In the genomic region with DNA sequence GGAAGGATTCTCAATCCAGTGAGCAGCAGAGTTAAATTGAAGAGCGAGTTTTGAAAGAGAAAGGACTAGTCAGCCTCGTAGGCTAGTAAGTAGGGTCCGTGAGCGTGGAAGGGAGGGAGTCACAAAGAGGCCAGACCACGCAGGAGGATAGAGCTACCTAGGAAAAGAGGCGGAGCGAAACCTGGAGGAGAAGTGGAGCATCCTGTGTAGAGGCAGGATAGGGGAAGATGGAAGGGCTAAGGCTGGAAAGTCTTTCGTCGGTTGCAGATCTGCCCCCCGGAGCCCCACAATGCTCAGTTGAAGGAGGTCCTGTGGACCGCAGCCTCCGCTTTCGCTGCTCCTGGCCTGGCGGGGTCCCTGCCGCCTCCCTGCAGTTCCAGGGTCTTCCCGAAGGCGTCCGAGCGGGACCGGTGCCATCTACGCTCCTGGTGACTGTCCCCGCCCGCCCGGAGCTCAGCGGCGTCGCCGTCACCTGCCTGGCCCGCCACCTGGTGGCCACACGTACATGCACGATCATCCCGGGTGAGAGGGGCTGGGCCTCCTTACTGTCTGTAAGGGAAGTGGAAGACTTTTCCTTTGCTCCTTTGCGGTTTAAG, we compare ENCODE assay signal across 8 mouse cellular contexts. TPM values are rescaled to one million over a fixed set of nuclear protein-coding genes. Genes with fewer than 3 reads are reported as not detected.
DNase-seq lines count a peak whose midpoint lies in the region; ATAC-seq lines count a peak whose summit lies in the region.

No protein-coding gene starts in this region.

- H3K4me1 ChIP-seq in embryonic facial prominence, embryonic 14.5 days (ENCODE audit: control insufficient read depth, insufficient read depth, low read length) = no peaks in the 10 kb centered on the region
- peaks cover 3% of the 10 kb centered on the region for H3K4me1 ChIP-seq in liver, embryonic 11.5 days (replicated peaks; ENCODE audit: control insufficient read depth, insufficient read depth, low read length)

- no peak overlapping the region for H3K27ac ChIP-seq in embryonic facial prominence, embryonic 14.5 days (replicated peaks; ENCODE audit: low read depth, low read length)
- H3K27ac ChIP-seq in liver, embryonic 11.5 days (ENCODE audit: low read depth, low read length) = no peak overlapping the region

- WGBS in embryonic facial prominence, embryonic 14.5 days = under 1% methylated on average over 27 of the region's 33 CpGs
- WGBS in liver, embryonic 11.5 days = under 1% methylated on average over 30 of the region's 33 CpGs

- ATAC-seq in embryonic facial prominence, embryonic 14.5 days (ENCODE audit: low read depth) = peak; percentile 74
- peak; percentile 65 for ATAC-seq in liver, embryonic 11.5 days (replicated peaks; ENCODE audit: low FRiP score)
- ATAC-seq in monocyte, adult 5-6 weeks (replicated peaks; ENCODE audit: insufficient number of reproducible peaks, low FRiP score, low TSS enrichment, poor library complexity, severe bottlenecking) = peak; percentile 30; the same call in 1 of the 2 replicates

- H3K9me3 ChIP-seq in embryonic facial prominence, embryonic 14.5 days (ENCODE audit: control insufficient read depth, low read length) = no peaks in the 10 kb centered on the region
- H3K9me3 ChIP-seq in liver, embryonic 11.5 days (ENCODE audit: control insufficient read depth, low read length) = no peaks in the 10 kb centered on the region

- peaks cover 11% of the 10 kb centered on the region for H3K27me3 ChIP-seq in embryonic facial prominence, embryonic 14.5 days (replicated peaks; ENCODE audit: control insufficient read depth, insufficient read depth, low read length)
- H3K27me3 ChIP-seq in liver, embryonic 11.5 days (replicated peaks; ENCODE audit: control insufficient read depth, insufficient read depth, low read length) = peaks cover 4% of the 10 kb centered on the region

- peak overlapping the region; percentile 55 for H3K9ac ChIP-seq in embryonic facial prominence, embryonic 14.5 days (ENCODE audit: low read depth, low read length)
- peak overlapping the region; percentile 52; the same call in 1 of the 2 replicates for H3K9ac ChIP-seq in liver, embryonic 11.5 days (ENCODE audit: low read depth, low read length)

- H3K4me3 ChIP-seq in embryonic facial prominence, embryonic 14.5 days (ENCODE audit: low read depth, low read length) = peak overlapping the region; percentile 50
- H3K4me3 ChIP-seq in liver, embryonic 11.5 days (ENCODE audit: low read depth, low read length) = peak overlapping the region; percentile 45

- H3K4me2 ChIP-seq in embryonic facial prominence, embryonic 14.5 days (ENCODE audit: low read depth, low read length) = peak overlapping the region; percentile 90
- H3K4me2 ChIP-seq in liver, embryonic 11.5 days = peak overlapping the region; percentile 75

- peak; percentile 87 to 89 for DNase-seq in B cell, adult 2 months
- peak; percentile 64 to 69 for DNase-seq in adrenal gland, postnatal 4 days (ENCODE audit: low spot score in 2 of 2)
- peak; percentile 87 for DNase-seq in embryonic facial prominence, embryonic 14.5 days (ENCODE audit: low spot score)
- DNase-seq in heart, adult 9 months (ENCODE audit: low spot score in 2 of 2) = peak; percentile 71
- peak; percentile 79 for DNase-seq in kidney, adult 9 months
- peak; percentile 83 for DNase-seq in liver, embryonic 11.5 days (ENCODE audit: low spot score)
- DNase-seq in spleen, postnatal 4 days (ENCODE audit: low spot score in 2 of 2) = peak; percentile 79 to 91

- H3K36me3 ChIP-seq in embryonic facial prominence, embryonic 14.5 days (ENCODE audit: control insufficient read depth, insufficient read depth, low read length) = no peaks in the 10 kb centered on the region
- no peaks in the 10 kb centered on the region for H3K36me3 ChIP-seq in liver, embryonic 11.5 days (ENCODE audit: control insufficient read depth, insufficient read depth, low read length)

RNA-seq across cellular contexts. Expression of gene Vsig10l, which starts 3.2 kb away (rescaled TPM):
- total RNA-seq in adrenal gland, postnatal 4 days (2021) = 1 to 10 TPM; 7.0 to 7.2 TPM
- polyA plus RNA-seq in embryonic facial prominence, embryonic 14.5 days (2014; fragmentation: Nextera tagmentation; extraction: Ambion mirVana) = 3.1 and 3.8 TPM in 2 replicates
- 1.1 and 1.9 TPM in 2 replicates for polyA plus RNA-seq in liver, embryonic 11.5 days (2014; fragmentation: Nextera tagmentation; extraction: Ambion mirVana)
- total RNA-seq in monocyte, adult 5-6 weeks (2017) = 1.2 to 6.7 TPM (median 2.9 TPM) in 3 replicates

RNA-seq across cellular contexts. Expression of gene Gm45233, which starts 22.3 kb away (rescaled TPM):
- total RNA-seq in adrenal gland, postnatal 4 days (2021) = 1 to 10 TPM; 2.1 to 2.7 TPM
- 0.25 TPM in 1 of 2 replicates, not detected in the other for polyA plus RNA-seq in embryonic facial prominence, embryonic 14.5 days (2014; fragmentation: Nextera tagmentation; extraction: Ambion mirVana)
- 0.37 TPM in 1 of 2 replicates, not detected in the other for polyA plus RNA-seq in liver, embryonic 11.5 days (2014; fragmentation: Nextera tagmentation; extraction: Ambion mirVana)
- not detected in 3 replicates for total RNA-seq in monocyte, adult 5-6 weeks (2017)

RNA-seq across cellular contexts. Expression of gene Etfb, which starts 22.3 kb away (rescaled TPM):
- total RNA-seq in adrenal gland, postnatal 4 days (2021) = 100 to 1,000 TPM; 378 to 458 TPM
- polyA plus RNA-seq in embryonic facial prominence, embryonic 14.5 days (2014; fragmentation: Nextera tagmentation; extraction: Ambion mirVana) = 298 and 300 TPM in 2 replicates
- polyA plus RNA-seq in liver, embryonic 11.5 days (2014; fragmentation: Nextera tagmentation; extraction: Ambion mirVana) = 369 and 378 TPM in 2 replicates
- total RNA-seq in monocyte, adult 5-6 weeks (2017) = 178 to 222 TPM (median 221 TPM) in 3 replicates

RNA-seq across cellular contexts. Expression of gene Iglon5, which starts 23.7 kb away (rescaled TPM):
- total RNA-seq in adrenal gland, postnatal 4 days (2021) = 1 to 10 TPM; 3.2 to 3.8 TPM
- polyA plus RNA-seq in embryonic facial prominence, embryonic 14.5 days (2014; fragmentation: Nextera tagmentation; extraction: Ambion mirVana) = 0.56 and 0.75 TPM in 2 replicates
- 0.16 and 0.25 TPM in 2 replicates for polyA plus RNA-seq in liver, embryonic 11.5 days (2014; fragmentation: Nextera tagmentation; extraction: Ambion mirVana)
- not detected in 3 replicates for total RNA-seq in monocyte, adult 5-6 weeks (2017)

RNA-seq across cellular contexts. Expression of gene Cldnd2, which starts 25.6 kb away (rescaled TPM):
- total RNA-seq in adrenal gland, postnatal 4 days (2021) = not detected
- not detected in 2 replicates for polyA plus RNA-seq in embryonic facial prominence, embryonic 14.5 days (2014; fragmentation: Nextera tagmentation; extraction: Ambion mirVana)
- polyA plus RNA-seq in liver, embryonic 11.5 days (2014; fragmentation: Nextera tagmentation; extraction: Ambion mirVana) = not detected in 2 replicates
- 3.2 TPM in 1 of 3 replicates, not detected in the others for total RNA-seq in monocyte, adult 5-6 weeks (2017)
